Mouse (Mus musculus): ENCODE measurements at regions not wholly inside any gene's neighbourhood (a gene's known extent, or its start where the extent isn't known, plus 50 kb on each side); places are given as distances from the start of the nearest gene placed in this dataset.

DNA sequence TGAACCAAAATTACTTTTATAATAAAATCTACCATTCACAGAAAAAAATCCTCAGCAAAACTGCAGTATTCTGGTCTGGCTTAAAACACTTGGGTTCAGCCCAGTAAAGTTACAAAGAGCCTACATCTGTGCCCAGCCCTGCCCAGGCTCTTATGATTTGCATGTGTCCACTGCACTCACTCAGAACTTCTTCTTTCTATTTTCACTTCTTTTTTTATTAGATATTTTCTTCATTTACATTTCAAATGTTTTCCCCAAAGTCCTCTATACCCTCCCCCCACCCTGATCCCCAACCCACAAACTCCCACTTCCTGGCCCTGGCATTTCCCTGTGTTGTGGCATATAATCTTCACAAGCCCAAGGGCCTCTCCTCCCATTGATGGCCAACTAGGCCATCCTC, 1442.4 kb upstream of the Tacstd2 start:
- no peak for TF ChIP-seq POLR2A (IDR thresholded peaks at IDR 0.05; ENCODE audit: control insufficient read depth, low read depth, low read length)
- TF ChIP-seq CTCF (IDR thresholded peaks at IDR 0.05; ENCODE audit: control insufficient read depth, insufficient read depth, insufficient replicate concordance, low read depth, low read length) = no peak
